Mouse (Mus musculus): ENCODE results near the gene Pard3. TPM values are rescaled to one million over a fixed set of nuclear protein-coding genes. Genes with fewer than 3 reads are reported as not detected.

Gene Pard3
- polyA plus RNA-seq, 1 experiment from 2014 or later, result 24.2 TPM

DNA sequence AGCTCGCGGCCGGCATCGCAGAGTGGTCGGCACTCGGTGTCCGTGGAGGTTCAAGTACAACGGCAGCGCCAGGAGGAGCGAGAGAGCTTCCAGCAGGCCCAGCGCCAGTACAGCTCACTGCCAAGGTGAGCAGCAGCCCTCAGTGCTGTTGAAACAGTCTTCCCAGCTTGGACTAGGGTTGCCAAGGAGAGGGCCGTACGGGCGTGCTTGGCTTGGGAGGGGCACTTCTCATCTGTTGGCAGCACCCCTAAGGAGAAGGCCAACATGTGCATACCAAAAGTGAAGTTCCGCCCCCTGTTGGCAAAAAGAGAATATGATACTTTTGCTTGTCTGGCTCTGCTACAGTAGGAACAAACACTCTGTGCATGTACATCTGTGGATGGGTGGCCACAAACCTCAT lies 539.4 kb downstream of the Pard3 start:
- no peak overlapping the region for H3K4me3 ChIP-seq
- no peak for DNase-seq (ENCODE audit: low spot score)
- no peaks in the 10 kb centered on the region for H3K4me1 ChIP-seq (replicated peaks)
- no peaks in the 10 kb centered on the region for H3K9me3 ChIP-seq
- no peaks in the 10 kb centered on the region for H3K27me3 ChIP-seq (ENCODE audit: insufficient read depth, poor library complexity, severe bottlenecking)
- no peak overlapping the region for H3K27ac ChIP-seq
- 95% methylated on average over 15 of the region's 15 CpGs for WGBS
- H3K36me3 ChIP-seq, result peaks cover 16% of the 10 kb centered on the region

DNA sequence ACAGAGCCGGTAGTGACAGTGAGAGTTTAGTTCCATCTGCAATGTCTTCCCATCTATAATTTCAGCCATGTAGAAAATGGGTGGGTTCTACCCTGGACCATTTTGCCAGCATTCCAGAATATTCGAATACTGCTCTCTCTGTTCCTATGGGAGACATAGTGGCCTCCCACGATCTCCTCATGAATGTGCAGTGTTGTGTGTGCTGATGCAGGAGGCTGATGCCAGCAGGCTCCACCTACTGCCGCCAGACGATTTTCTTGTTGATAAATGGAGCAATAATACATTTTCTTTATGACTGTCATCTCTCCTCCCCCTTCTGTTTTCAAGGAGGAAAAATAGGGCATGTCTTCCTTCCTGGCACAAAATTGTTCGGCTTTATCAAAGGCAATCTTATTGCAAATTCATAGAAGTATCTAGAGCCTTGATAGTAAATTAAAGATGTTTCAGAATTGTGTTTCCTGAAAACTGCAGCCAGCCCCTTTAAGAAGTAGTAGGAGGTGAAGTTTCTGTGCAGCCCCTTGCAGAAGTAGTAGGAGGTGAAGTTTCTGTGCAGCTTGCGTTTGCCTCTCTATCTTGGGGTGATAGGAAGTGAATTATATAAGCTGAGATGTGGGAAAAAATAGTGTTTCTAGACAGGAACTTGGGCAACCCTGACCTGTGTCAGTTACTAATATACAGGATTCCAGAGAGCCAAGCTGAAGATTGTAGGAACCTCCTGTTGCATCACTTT lies 545.0 kb downstream of the Pard3 start:
- WGBS, result 87% methylated on average over 7 of the region's 7 CpGs
- no peaks in the 10 kb centered on the region for H3K9me3 ChIP-seq
- no peak for DNase-seq (ENCODE audit: low spot score)
- H3K4me1 ChIP-seq (replicated peaks), result no peaks in the 10 kb centered on the region
- H3K36me3 ChIP-seq, result peaks cover 20% of the 10 kb centered on the region
- no peak overlapping the region for H3K27ac ChIP-seq
- no peak overlapping the region for H3K4me3 ChIP-seq
- H3K27me3 ChIP-seq (ENCODE audit: insufficient read depth, poor library complexity, severe bottlenecking), result no peaks in the 10 kb centered on the region

DNA sequence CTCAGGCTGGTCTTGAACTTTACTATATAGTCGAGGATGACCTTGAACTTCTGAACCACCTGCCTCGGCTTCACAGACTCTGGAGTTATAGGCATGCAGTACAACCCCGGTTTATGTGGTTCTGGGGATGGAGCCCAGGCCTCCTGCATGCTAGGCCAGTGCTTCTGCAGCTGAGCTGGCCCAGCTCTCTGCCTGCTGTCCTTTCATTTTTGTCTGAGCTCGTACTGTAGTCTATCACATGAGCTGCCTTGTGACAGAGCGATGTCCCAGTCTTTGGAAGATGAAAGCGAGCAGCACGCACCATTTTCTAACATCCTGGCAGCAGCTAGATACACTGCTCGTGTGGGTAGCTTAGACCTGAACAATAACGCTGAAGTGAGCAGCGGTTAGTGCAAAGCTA lies 545.6 kb downstream of the Pard3 start:
- DNase-seq (ENCODE audit: low spot score), result no peak
- H3K27ac ChIP-seq, result no peak overlapping the region
- 88% methylated on average over 10 of the region's 10 CpGs for WGBS
- H3K36me3 ChIP-seq, result peaks cover 14% of the 10 kb centered on the region
- no peaks in the 10 kb centered on the region for H3K9me3 ChIP-seq
- no peaks in the 10 kb centered on the region for H3K27me3 ChIP-seq (ENCODE audit: insufficient read depth, poor library complexity, severe bottlenecking)
- H3K4me3 ChIP-seq, result no peak overlapping the region
- H3K4me1 ChIP-seq (replicated peaks), result no peaks in the 10 kb centered on the region

DNA sequence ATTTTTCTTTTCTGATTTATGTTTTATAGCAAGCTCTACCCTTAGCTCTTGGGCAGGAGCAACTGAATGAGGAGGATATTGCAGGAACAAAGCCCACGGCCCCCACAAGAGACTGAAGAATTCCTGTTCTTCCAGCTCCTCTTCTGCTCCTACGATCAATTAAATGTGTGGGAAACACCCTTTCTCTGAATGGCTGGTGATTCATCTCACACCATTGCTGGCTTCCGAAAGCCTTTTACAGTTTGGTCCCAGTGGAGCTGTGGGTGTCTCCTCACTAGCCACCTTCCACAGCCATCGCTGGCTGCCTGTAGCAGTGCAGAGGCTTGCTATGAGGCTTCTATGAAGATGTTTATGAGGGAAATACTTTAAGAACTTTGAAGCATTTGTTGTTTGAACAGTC lies 550.5 kb downstream of the Pard3 start:
- Histone ChIP-seq H3K27ac (no peak overlapping the region), H3K36me3 (peaks cover 13% of the 10 kb centered on the region), H3K27me3 (ENCODE audit: insufficient read depth, poor library complexity, severe bottlenecking) (no peaks in the 10 kb centered on the region), H3K4me3 (no peak overlapping the region), H3K4me1 (replicated peaks) (no peaks in the 10 kb centered on the region), H3K9me3 (no peaks in the 10 kb centered on the region)
- 83% methylated on average over 4 of the region's 4 CpGs for WGBS
- no peak for DNase-seq (ENCODE audit: low spot score)

DNA sequence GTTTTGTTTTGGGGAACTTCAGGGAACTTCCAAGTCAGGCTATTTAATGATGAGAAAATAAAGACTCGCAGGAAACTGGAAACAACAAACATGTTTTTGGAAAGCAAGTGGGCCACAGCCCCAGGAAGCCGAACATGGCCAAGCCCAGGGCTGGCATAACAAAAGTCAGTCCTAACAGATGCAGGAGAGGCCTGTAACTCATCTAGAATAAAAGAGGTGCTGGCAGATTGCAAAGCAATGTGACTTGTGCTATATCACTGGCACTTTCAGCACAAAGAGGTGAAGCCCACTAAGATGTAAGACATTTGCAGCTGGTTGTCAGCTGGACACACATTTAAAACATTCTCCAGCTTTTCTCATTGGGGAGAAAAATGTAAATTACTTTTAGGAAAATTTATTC lies 553.0 kb downstream of the Pard3 start:
- H3K4me1 ChIP-seq (replicated peaks), result no peaks in the 10 kb centered on the region
- no peaks in the 10 kb centered on the region for H3K36me3 ChIP-seq
- no peaks in the 10 kb centered on the region for H3K27me3 ChIP-seq (ENCODE audit: insufficient read depth, poor library complexity, severe bottlenecking)
- WGBS, result 85% methylated on average over 2 of the region's 2 CpGs
- no peak overlapping the region for H3K27ac ChIP-seq
- H3K4me3 ChIP-seq, result no peak overlapping the region
- no peak for DNase-seq (ENCODE audit: low spot score)
- no peaks in the 10 kb centered on the region for H3K9me3 ChIP-seq

DNA sequence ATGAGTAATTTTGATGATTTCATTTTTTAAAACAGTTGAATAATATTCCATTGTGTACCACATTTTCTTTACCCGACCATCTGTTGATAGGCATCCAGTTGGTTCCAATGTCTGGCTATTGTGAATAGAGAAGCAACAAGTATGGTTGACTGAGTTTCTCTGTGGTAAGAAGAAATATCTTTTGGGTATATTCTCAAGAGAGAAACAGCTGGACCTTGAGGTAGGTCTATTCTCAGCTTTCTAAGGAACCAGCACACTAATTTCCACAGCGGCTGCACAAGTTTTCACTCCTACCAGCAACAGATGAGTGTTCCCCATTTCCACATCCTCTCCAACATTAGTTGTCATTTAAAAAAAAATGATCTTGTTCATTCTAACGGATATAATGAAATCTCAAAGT lies 558.4 kb downstream of the Pard3 start:
- Histone ChIP-seq H3K27me3 (ENCODE audit: insufficient read depth, poor library complexity, severe bottlenecking) (no peaks in the 10 kb centered on the region), H3K4me1 (replicated peaks) (no peaks in the 10 kb centered on the region), H3K9me3 (no peaks in the 10 kb centered on the region), H3K36me3 (no peaks in the 10 kb centered on the region), H3K4me3 (no peak overlapping the region), H3K27ac (no peak overlapping the region)
- DNase-seq (ENCODE audit: low spot score), result no peak
- WGBS, result 91% methylated on average over 3 of the region's 3 CpGs

DNA sequence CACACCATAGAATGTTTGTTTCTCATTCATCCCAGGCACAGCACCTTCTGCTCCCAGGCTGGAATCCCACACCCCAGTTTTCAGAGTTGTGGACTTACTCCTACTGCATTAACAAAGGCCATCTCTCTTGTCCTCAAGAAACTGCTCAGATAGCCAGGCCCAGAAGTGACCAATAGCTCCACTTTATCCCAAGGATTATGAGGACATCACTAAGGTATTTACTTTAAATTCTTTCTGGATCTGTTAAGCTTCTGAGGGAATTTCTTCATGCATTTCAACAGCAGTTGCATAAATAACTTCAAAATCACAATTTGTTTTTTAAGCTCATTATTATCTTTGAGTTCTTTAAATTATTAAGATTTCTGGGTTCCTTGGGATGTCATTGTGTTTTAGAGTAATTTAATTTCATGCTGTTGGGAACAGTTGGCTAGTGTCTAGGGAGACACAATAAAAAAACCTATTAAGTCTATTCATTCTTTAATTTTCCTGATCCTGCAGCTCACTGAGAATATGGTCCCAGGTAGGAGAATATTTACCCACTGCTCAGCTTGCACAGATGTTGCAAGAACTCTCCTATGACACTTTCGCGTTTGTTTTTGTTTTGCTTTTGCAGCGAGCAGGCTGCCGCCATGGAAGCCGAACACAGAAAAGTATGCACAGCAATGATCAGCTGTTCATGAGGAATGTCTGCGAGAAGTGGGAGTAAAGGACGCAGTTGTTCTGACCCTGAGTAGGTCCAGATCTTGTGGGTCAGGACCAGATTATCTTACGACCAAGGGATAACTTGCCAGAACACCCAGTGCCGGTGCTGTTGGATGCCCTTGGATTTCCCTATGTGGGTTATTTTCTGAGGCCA lies 574.8 kb downstream of the Pard3 start:
- Histone ChIP-seq H3K27ac (no peak overlapping the region), H3K9me3 (no peaks in the 10 kb centered on the region), H3K27me3 (ENCODE audit: insufficient read depth, poor library complexity, severe bottlenecking) (no peaks in the 10 kb centered on the region), H3K4me3 (no peak overlapping the region), H3K4me1 (replicated peaks) (no peaks in the 10 kb centered on the region), H3K36me3 (no peaks in the 10 kb centered on the region)
- DNase-seq (ENCODE audit: low spot score), result no peak
- WGBS, result 82% methylated on average over 9 of the region's 9 CpGs

DNA sequence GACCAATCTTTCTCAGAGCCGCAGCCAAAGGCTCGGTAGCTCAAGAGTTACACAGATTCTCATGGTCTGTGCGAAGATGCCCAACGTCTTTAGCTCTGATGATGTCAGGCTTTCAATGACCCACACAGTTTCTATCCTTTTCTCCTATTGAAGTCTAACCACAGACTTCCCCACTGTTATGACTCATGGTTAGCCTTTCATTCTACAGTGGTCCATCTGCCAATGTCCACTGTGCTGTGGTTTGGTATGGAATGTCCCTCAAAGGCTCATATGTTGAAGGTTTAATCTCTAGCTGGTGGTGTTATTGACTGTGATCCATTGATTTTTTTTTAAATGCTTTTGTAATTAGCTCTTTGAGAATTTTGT lies 575.4 kb downstream of the Pard3 start:
- no peak for DNase-seq (ENCODE audit: low spot score)
- Histone ChIP-seq H3K4me3 (no peak overlapping the region), H3K27ac (no peak overlapping the region), H3K36me3 (no peaks in the 10 kb centered on the region), H3K27me3 (ENCODE audit: insufficient read depth, poor library complexity, severe bottlenecking) (no peaks in the 10 kb centered on the region), H3K4me1 (replicated peaks) (no peaks in the 10 kb centered on the region), H3K9me3 (no peaks in the 10 kb centered on the region)
- 92% methylated on average over 4 of the region's 4 CpGs for whole genome bisulfite sequencing

DNA sequence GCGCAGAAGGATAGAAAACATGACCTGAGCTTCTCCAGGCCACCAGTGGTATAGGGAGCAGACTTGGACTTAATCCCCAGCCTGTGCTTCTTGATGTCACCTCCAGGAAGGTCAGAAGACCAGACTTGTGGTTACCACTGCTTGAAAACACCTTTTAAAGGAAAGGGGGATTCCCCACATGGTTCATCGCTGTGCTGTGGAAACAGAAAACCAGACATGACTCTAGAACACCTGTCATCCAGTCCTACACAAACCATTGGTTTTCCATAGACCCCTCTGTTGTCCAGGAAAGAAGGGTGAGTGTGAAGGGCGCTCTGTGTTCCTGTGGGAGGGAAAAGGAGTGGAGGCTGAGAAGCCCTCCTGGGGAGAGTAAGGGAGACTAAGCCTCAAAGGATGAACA lies 591.9 kb downstream of the Pard3 start:
- no peak overlapping the region for H3K4me3 ChIP-seq
- WGBS, result 93% methylated on average over 3 of the region's 3 CpGs
- no peaks in the 10 kb centered on the region for H3K27me3 ChIP-seq (ENCODE audit: insufficient read depth, poor library complexity, severe bottlenecking)
- DNase-seq (ENCODE audit: low spot score), result no peak
- no peaks in the 10 kb centered on the region for H3K4me1 ChIP-seq (replicated peaks)
- H3K27ac ChIP-seq, result no peak overlapping the region
- H3K36me3 ChIP-seq, result no peaks in the 10 kb centered on the region
- no peaks in the 10 kb centered on the region for H3K9me3 ChIP-seq

Other genes with a start within 250 kb of the Pard3 start
- 250 and 288 TPM in 2 replicates for gene Tomm20, start 118.0 kb upstream of the Pard3 start, polyA plus RNA-seq (2016; fragmentation: Nextera tagmentation; extraction: Ambion mirVana)
- 22.2 and 22.6 TPM in 2 replicates for gene Rbm34, start 92.8 kb upstream of the Pard3 start, polyA plus RNA-seq (2016; fragmentation: Nextera tagmentation; extraction: Ambion mirVana)

Measured in hindbrain, embryonic 10.5 days (tissue).